Mouse (Mus musculus) cerebellum, adult 2 months (tissue): ENCODE measurements around the gene Cd63.

Experiments
- CTCF ChIP-seq: fragments of 200-500 bp; IDR thresholded peaks from 2 replicates; pipeline ENCODE4 v1.5.1; 2011; ENCODE audit warnings: low read depth, mild to moderate bottlenecking, control low read depth, low read length, moderate library complexity, borderline replicate concordance; ENCODE audit not compliant: insufficient read depth
- POLR2A ChIP-seq: fragments of 200-500 bp; IDR thresholded peaks from 2 replicates; pipeline ENCODE4 v1.6.1; 2011; ENCODE audit warnings: low read length, control low read depth, borderline replicate concordance; ENCODE audit not compliant: insufficient read depth

- TF ChIP-seq CTCF, result no peak
- no peak for TF ChIP-seq POLR2A
These were observed 10.9 kb upstream of the Cd63 start for GRCm38 (mm10) chr10:128889846-128890245.
